Mouse (Mus musculus) small intestine, adult 2 months (tissue): ENCODE data around the gene Mink1. TPM values are rescaled to one million over a fixed set of nuclear protein-coding genes. Genes with fewer than 3 reads are reported as not detected.

Experiments
- H3K27ac ChIP-seq: fragments of 200-500 bp; 2 replicates; pipeline ENCODE4 v1.5.1; 2012; ENCODE audit warnings: low read depth, low read length, control low read depth, inconsistent platforms; ENCODE audit not compliant: insufficient read depth
- H3K27me3 ChIP-seq: fragments of 200-500 bp; 2 replicates; pipeline ENCODE4 v1.6.1; 2012; ENCODE audit warnings: mild to moderate bottlenecking, moderate library complexity, low read length, inconsistent platforms; ENCODE audit not compliant: control insufficient read depth, insufficient read depth
- H3K36me3 ChIP-seq: fragments of 200-500 bp; 2 replicates; pipeline ENCODE4 v1.6.1; 2012; ENCODE audit warnings: mild to moderate bottlenecking, low read length, control low read depth, inconsistent platforms; ENCODE audit not compliant: control insufficient read depth, insufficient read depth
- H3K4me1 ChIP-seq: fragments of 200-500 bp; 2 replicates; pipeline ENCODE4 v1.6.1; 2012; ENCODE audit warnings: low read length, inconsistent platforms, mixed read lengths; ENCODE audit not compliant: control insufficient read depth, insufficient read depth, insufficient read length
- H3K4me3 ChIP-seq: fragments of 200-500 bp; 2 replicates; pipeline ENCODE4 v1.5.1; 2012; ENCODE audit warnings: low read depth, mild to moderate bottlenecking, control low read depth, inconsistent platforms, low read length, moderate library complexity
- CTCF ChIP-seq: fragments of 200-500 bp; IDR thresholded peaks from 2 replicates; pipeline ENCODE4 v1.5.1; 2012; ENCODE audit warnings: low read depth, mild to moderate bottlenecking, control low read depth, inconsistent platforms, low read length, moderate library complexity, mixed read lengths; ENCODE audit not compliant: insufficient replicate concordance, insufficient read length; ENCODE audit errors: extremely low read depth
- POLR2A ChIP-seq: fragments of 200-500 bp; IDR thresholded peaks from 2 replicates; pipeline ENCODE4 v1.6.1; 2012; ENCODE audit warnings: low read depth, mild to moderate bottlenecking, control low read depth, inconsistent platforms, low read length, moderate library complexity
- WGBS: fragments of 180-500 bp; shearing (Covaris S2); methylation state at CpG from one replicate; pipeline ENCODE4 v1.1.7; 2018; 5-methylcytosine and 5-hydroxymethylcytosine counted together
- polyA plus RNA-seq: library from polyadenylated mRNA; depleted of rRNA; stranded (reverse); fragments of >200 nt; gene quantifications from 2 replicates; pipeline ENCODE4 v1.2.3, GENCODE M21; 2012

The Mink1 gene
- polyA plus RNA-seq, 1 experiment = 82.0 TPM

GRCm38 (mm10) chr11:70654198-70654922 is 91.7 kb downstream of the Mink1 start, which contains the start of gene Pfn1:
TSS of gene Pfn1 (minus strand) at chr11:70654644.
- WGBS = under 1% methylated on average over 56 of the region's 61 CpGs
- peaks cover 27% of the 10 kb centered on the region for H3K4me1 ChIP-seq
- peak within 1 kb of the TSS; percentile 99 for H3K27ac ChIP-seq
- peak within 1 kb of the TSS; percentile 87 for H3K4me3 ChIP-seq
- peaks cover 40% of the 10 kb centered on the region for H3K36me3 ChIP-seq
- no peak for TF ChIP-seq CTCF
- peak; percentile 97 for TF ChIP-seq POLR2A
- no peaks in the 10 kb centered on the region for H3K27me3 ChIP-seq

- WGBS = under 1% methylated on average over 48 of the region's 48 CpGs
- Histone ChIP-seq H3K36me3 (peaks cover 34% of the 10 kb centered on the region), H3K4me3 (peak overlapping the region; percentile 87), H3K27ac (peak overlapping the region; percentile 99), H3K27me3 (no peaks in the 10 kb centered on the region), H3K4me1 (peaks cover 21% of the 10 kb centered on the region)
- TF ChIP-seq CTCF (no peak), POLR2A (peak; percentile 51)
These were observed 92.4 kb downstream of the Mink1 start for GRCm38 (mm10) chr11:70654923-70655570.

GRCm38 (mm10) chr11:70655571-70656455 is 93.1 kb downstream of the Mink1 start:
- under 1% methylated on average over 61 of the region's 61 CpGs for WGBS
- peaks cover 18% of the 10 kb centered on the region for H3K4me1 ChIP-seq
- no peaks in the 10 kb centered on the region for H3K27me3 ChIP-seq
- peak overlapping the region; percentile 87 for H3K4me3 ChIP-seq
- H3K36me3 ChIP-seq = peaks cover 27% of the 10 kb centered on the region
- peak overlapping the region; percentile 99 for H3K27ac ChIP-seq
- TF ChIP-seq CTCF (no peak), POLR2A (peak; percentile 3)

- H3K27ac ChIP-seq = peak overlapping the region; percentile 99
- H3K36me3 ChIP-seq = peaks cover 22% of the 10 kb centered on the region
- no peak for TF ChIP-seq POLR2A
- H3K4me3 ChIP-seq = peak overlapping the region; percentile 87
- 20% methylated on average over 16 of the region's 16 CpGs for WGBS
- H3K27me3 ChIP-seq = no peaks in the 10 kb centered on the region
- peaks cover 15% of the 10 kb centered on the region for H3K4me1 ChIP-seq
These were observed 93.8 kb downstream of the Mink1 start for GRCm38 (mm10) chr11:70656456-70656927.

GRCm38 (mm10) chr11:70656964-70657363 is 94.3 kb downstream of the Mink1 start, which contains the start of gene Eno3:
TSS of gene Eno3 (plus strand) at chr11:70657202.
- H3K4me1 ChIP-seq = peaks cover 15% of the 10 kb centered on the region
- H3K4me3 ChIP-seq = peak within 1 kb of the TSS; percentile 87
- H3K36me3 ChIP-seq = peaks cover 18% of the 10 kb centered on the region
- peak within 1 kb of the TSS; percentile 99 for H3K27ac ChIP-seq
- TF ChIP-seq CTCF (no peak), POLR2A (no peak)
- no peaks in the 10 kb centered on the region for H3K27me3 ChIP-seq
- 38% methylated on average over 3 of the region's 3 CpGs for WGBS

- Histone ChIP-seq H3K27ac (no peak overlapping the region), H3K27me3 (no peaks in the 10 kb centered on the region), H3K4me3 (no peak overlapping the region), H3K36me3 (peaks cover 17% of the 10 kb centered on the region), H3K4me1 (peaks cover 15% of the 10 kb centered on the region)
- TF ChIP-seq POLR2A (no peak), CTCF (no peak)
- 45% methylated on average over 6 of the region's 6 CpGs for WGBS
These were observed 94.9 kb downstream of the Mink1 start for GRCm38 (mm10) chr11:70657573-70657972.
